Mouse (Mus musculus) E14TG2a.4 (cell line): ENCODE results near the gene Dtx2.

Source experiments
- H3K27me3 ChIP-seq: 2 replicates; pipeline ENCODE4 v1.6.1; 2014; ENCODE audit warnings: low read length, control low read depth; ENCODE audit not compliant: insufficient read depth
- H3K36me3 ChIP-seq: 2 replicates; pipeline ENCODE4 v1.6.1; 2014; ENCODE audit warnings: low read length, control low read depth; ENCODE audit not compliant: insufficient read depth
- H3K4me1 ChIP-seq: replicated peaks from 2 replicates; pipeline ENCODE4 v1.6.1; 2014; ENCODE audit warnings: low read depth, low read length, control low read depth
- H3K4me3 ChIP-seq: replicated peaks from 2 replicates; pipeline ENCODE4 v1.5.1; 2014; ENCODE audit warnings: mild to moderate bottlenecking, low read length
- H3K9me3 ChIP-seq: 2 replicates; pipeline ENCODE4 v1.6.1; 2014; ENCODE audit warnings: low read length, control low read depth
- CTCF ChIP-seq: conservative IDR thresholded peaks from 2 replicates; pipeline ENCODE4 v1.5.1; 2014; ENCODE audit warnings: low read length
- NANOG ChIP-seq: IDR thresholded peaks from 2 replicates; pipeline ENCODE4 v1.6.1; 2014; ENCODE audit warnings: borderline replicate concordance, low read length, mixed read lengths
- POU5F1 ChIP-seq: IDR thresholded peaks from 2 replicates; pipeline ENCODE4 v1.6.1; 2014; ENCODE audit warnings: low read length, borderline replicate concordance

Gene Dtx2

DNA sequence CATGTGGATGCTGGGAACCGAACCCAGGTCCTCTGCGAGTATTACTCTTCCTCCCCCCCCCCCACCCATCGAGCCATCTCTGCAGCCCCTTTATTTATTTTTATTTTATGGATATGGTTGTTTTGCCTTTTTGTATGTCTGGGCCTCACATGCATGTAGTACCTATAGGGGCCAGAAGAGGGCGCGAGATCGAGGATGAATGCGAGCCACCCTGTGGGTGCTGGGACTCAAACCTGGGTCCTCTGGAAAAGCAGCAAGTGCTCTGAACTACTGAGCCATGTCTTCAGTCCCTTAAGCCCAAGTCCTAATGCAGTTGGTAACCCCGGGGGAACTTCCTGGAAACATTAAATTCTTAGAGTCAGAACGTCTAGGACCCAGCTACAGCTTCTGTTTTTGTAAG lies 27.7 kb upstream of the Dtx2 start:
- Histone ChIP-seq H3K27me3 (no peaks in the 10 kb centered on the region), H3K4me3 (no peak overlapping the region), H3K4me1 (peaks cover 60% of the 10 kb centered on the region), H3K9me3 (no peaks in the 10 kb centered on the region), H3K36me3 (no peaks in the 10 kb centered on the region)
- TF ChIP-seq NANOG = no peak
- TF ChIP-seq CTCF = peak; percentile 80

GRCm38 (mm10) chr5:135968781-135969180 lies 25.8 kb upstream of the Dtx2 start:
- Histone ChIP-seq H3K4me1 (peaks cover 72% of the 10 kb centered on the region), H3K4me3 (no peak overlapping the region), H3K27me3 (no peaks in the 10 kb centered on the region), H3K9me3 (no peaks in the 10 kb centered on the region), H3K36me3 (no peaks in the 10 kb centered on the region)
- no peak for TF ChIP-seq NANOG
- TF ChIP-seq POU5F1 = no peak
- peak; percentile 100 for TF ChIP-seq CTCF

DNA sequence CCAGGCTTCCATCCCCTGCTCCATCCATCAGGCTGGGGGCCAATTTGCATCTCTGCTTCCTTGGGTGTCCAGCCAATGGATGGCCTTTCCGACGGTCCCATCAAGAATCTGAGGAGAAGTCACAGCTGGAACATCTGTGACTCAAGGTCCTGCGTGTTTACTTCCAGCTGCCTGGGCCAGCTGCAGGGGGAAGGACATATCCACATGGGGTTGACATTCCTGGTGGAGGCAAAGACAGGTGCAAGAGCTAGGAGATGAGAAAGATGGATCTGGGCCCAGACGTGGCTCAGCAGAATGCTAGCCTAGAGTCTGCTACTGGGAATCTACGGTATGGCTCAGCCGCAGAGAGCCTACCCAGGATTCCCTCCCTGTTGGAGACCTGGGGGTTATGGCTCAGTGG lies 24.4 kb upstream of the Dtx2 start:
- peaks cover 65% of the 10 kb centered on the region for H3K4me1 ChIP-seq
- H3K4me3 ChIP-seq = no peak overlapping the region
- H3K9me3 ChIP-seq = 0 out of 2 replicates have a peak, but pooled peaks cover 5% of the 10 kb centered on the region
- H3K27me3 ChIP-seq = no peaks in the 10 kb centered on the region
- no peaks in the 10 kb centered on the region for H3K36me3 ChIP-seq
- TF ChIP-seq POU5F1 (no peak), CTCF (no peak), NANOG (no peak)

DNA sequence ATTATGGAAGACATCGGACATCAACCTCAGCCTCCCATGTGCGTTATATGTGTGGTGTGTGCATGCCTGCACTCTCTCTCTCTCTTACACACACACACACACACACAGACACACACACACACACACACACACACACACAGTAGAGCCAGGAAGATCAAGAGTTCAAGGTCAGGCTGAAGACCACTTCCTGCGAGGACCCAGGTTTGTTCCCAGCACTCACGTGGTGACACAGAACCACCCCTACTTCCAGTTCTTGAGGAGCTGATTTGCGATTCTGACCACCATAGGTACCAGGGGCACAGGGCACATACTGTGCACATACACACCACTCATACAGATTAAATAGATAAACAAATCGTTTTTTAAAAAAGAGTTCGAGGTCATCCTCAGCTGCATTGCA lies 22.7 kb upstream of the Dtx2 start:
- H3K4me3 ChIP-seq = peak overlapping the region; percentile 61; the same call in 1 of the 2 replicates
- no peaks in the 10 kb centered on the region for H3K27me3 ChIP-seq
- peaks cover 70% of the 10 kb centered on the region for H3K4me1 ChIP-seq
- TF ChIP-seq NANOG (no peak), CTCF (no peak), POU5F1 (no peak)
- H3K9me3 ChIP-seq = 0 out of 2 replicates have a peak, but pooled peaks cover 5% of the 10 kb centered on the region
- no peaks in the 10 kb centered on the region for H3K36me3 ChIP-seq

DNA sequence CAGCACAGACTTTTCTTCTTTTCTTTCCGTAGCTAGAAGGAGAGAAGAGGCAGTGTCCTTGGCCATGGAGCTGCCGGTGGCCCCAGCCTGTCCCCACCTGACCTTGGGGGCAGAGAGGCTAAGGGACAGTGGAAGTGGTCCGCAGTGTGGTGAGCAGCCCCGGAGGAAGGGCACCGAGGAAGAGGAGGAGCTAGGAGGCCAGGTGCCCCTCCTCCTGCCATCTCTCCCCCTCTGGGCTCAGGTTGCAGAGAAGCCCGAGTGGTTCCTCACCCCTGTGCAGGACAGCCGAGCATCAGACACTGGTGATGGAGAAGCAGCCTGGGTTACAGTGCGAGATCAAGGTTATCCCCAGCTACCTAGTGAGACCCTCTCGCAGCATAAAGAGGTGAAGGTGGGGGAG lies 20.2 kb upstream of the Dtx2 start, which contains the start of gene Ssc4d:
Gene Ssc4d, minus strand, starts transcription at position 167 of the 400 bp plus-strand sequence.
- Histone ChIP-seq H3K4me3 (no peak within 1 kb of the TSS), H3K36me3 (no peaks in the 10 kb centered on the region), H3K4me1 (peaks cover 65% of the 10 kb centered on the region), H3K9me3 (peaks cover 12% of the 10 kb centered on the region), H3K27me3 (no peaks in the 10 kb centered on the region)
- TF ChIP-seq CTCF = no peak
- no peak for TF ChIP-seq NANOG
- no peak for TF ChIP-seq POU5F1

DNA sequence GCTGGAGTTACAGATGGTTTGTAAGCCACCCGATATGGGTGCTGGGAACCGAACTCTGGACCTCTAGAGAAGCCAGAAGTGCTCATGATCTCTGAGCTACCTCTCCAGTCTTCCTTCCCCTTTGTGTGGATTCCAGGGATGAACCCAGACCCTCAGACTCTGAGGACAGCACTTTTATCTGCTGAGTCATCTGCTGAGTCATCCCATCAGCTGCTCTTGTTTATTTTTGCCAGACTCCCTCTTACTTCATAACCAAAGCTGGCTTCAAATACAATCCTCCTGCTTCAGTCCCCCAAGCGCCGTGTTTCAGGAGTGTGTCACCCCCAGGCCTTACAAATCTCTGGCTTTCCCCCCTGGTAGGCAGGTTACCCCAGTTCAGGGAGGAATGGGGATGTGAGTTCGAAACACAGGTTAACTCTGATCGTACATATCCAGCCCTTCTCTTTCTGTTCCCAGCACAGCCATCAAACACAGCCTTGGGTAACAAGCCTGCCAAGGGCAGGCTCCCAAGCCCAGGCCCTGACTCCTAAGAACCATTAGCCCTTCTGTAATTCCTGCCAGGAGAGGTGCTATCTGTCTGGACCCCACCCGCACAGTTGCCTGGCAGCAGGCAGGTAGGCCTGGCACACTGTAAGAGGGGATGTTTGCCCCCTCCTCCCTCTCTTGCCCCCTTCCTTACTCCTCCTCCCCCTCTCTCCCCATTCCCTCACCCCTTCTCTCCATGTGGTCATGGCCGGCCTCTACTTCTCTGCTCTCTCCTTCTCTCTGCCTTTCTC lies 18.5 kb upstream of the Dtx2 start:
- Histone ChIP-seq H3K9me3 (peaks cover 12% of the 10 kb centered on the region), H3K4me1 (peaks cover 71% of the 10 kb centered on the region), H3K27me3 (0 out of 2 replicates have a peak, but pooled peaks cover 4% of the 10 kb centered on the region), H3K4me3 (no peak overlapping the region), H3K36me3 (no peaks in the 10 kb centered on the region)
- no peak for TF ChIP-seq CTCF
- TF ChIP-seq POU5F1 = no peak
- no peak for TF ChIP-seq NANOG

GRCm38 (mm10) chr5:135979381-135979780 lies 15.2 kb upstream of the Dtx2 start:
- peaks cover 64% of the 10 kb centered on the region for H3K4me1 ChIP-seq
- H3K9me3 ChIP-seq = peaks cover 10% of the 10 kb centered on the region
- H3K4me3 ChIP-seq = no peak overlapping the region
- H3K36me3 ChIP-seq = no peaks in the 10 kb centered on the region
- peaks cover 12% of the 10 kb centered on the region; the same call in 1 of the 2 replicates for H3K27me3 ChIP-seq
- TF ChIP-seq CTCF = no peak
- no peak for TF ChIP-seq POU5F1
- TF ChIP-seq NANOG = peak; percentile 41; the same call in 1 of the 2 replicates

- Histone ChIP-seq H3K27me3 (peaks cover 12% of the 10 kb centered on the region; the same call in 1 of the 2 replicates), H3K36me3 (no peaks in the 10 kb centered on the region), H3K9me3 (peaks cover 6% of the 10 kb centered on the region), H3K4me1 (peaks cover 66% of the 10 kb centered on the region), H3K4me3 (peak within 1 kb of the TSS; percentile 62)
- TF ChIP-seq CTCF (no peak), NANOG (no peak), POU5F1 (no peak)
These were observed 14.7 kb upstream of the Dtx2 start, which contains the start of gene Zp3 for GRCm38 (mm10) chr5:135979904-135980303. Gene Zp3, plus strand, starts transcription at chr5:135980099.
